Mouse (Mus musculus) intestine, embryonic 16.5 days (tissue): ENCODE measurements at regions not wholly inside any gene's neighbourhood (a gene's known extent, or its start where the extent isn't known, plus 50 kb on each side); places are given as distances from the start of the nearest gene placed in this dataset.
"Not testable (repeated sequence)": the region's sequence is repeated elsewhere in the genome, so short reads cannot be mapped to it uniquely, and the experiment has no call there.

Experiments
- ATAC-seq: fragments of 200-750 bp; cut with Nextera tagmentation; 2 replicates; pipeline ENCODE4 v1.8.0; 2017; ENCODE audit warnings: moderate TSS enrichment, moderate library complexity
- H3K27ac ChIP-seq: fragments of 300-500 bp; sonication (generic); 2 replicates; pipeline ENCODE4 v1.5.1; 2014; ENCODE audit warnings: mild to moderate bottlenecking, low read length
- H3K27me3 ChIP-seq: fragments of 300-500 bp; sonication (generic); replicated peaks from 2 replicates; pipeline ENCODE4 v1.6.1; 2014; ENCODE audit warnings: low read length, control low read depth, mixed read lengths; ENCODE audit not compliant: control insufficient read depth, insufficient read depth
- H3K36me3 ChIP-seq: fragments of 300-500 bp; sonication (generic); 2 replicates; pipeline ENCODE4 v1.6.1; 2014; ENCODE audit warnings: low read length, control low read depth; ENCODE audit not compliant: control insufficient read depth, insufficient read depth
- H3K4me1 ChIP-seq: fragments of 300-500 bp; sonication (generic); 2 replicates; pipeline ENCODE4 v1.6.1; 2014; ENCODE audit warnings: low read length, control low read depth, mixed read lengths; ENCODE audit not compliant: control insufficient read depth, insufficient read depth
- H3K4me2 ChIP-seq: fragments of 300-500 bp; sonication (generic); 2 replicates; pipeline ENCODE4 v1.6.1; 2014; ENCODE audit warnings: low read depth, low read length, control low read depth
- H3K4me3 ChIP-seq: fragments of 300-500 bp; sonication (generic); 2 replicates; pipeline ENCODE4 v1.5.1; 2014; ENCODE audit warnings: mild to moderate bottlenecking, low read length
- H3K9ac ChIP-seq: fragments of 300-500 bp; sonication (generic); 2 replicates; pipeline ENCODE4 v1.6.1; 2014; ENCODE audit warnings: low read depth, low read length
- H3K9me3 ChIP-seq: fragments of 300-500 bp; sonication (generic); 2 replicates; pipeline ENCODE4 v1.6.1; 2016; ENCODE audit warnings: low read length, control low read depth; ENCODE audit not compliant: control insufficient read depth
- WGBS: fragments of 180-500 bp; shearing (Covaris S2); extraction: QIAGEN DNeasy Blood & Tissue Kit; methylation state at CpG from one replicate; pipeline ENCODE4 v1.1.7; 2014; 5-methylcytosine and 5-hydroxymethylcytosine counted together

GRCm38 (mm10) chr5:4394353-4395052 is 202.3 kb downstream of the Mterf1b start:
- H3K27ac ChIP-seq, H3K4me2 ChIP-seq, H3K4me1 ChIP-seq, H3K36me3 ChIP-seq, H3K4me3 ChIP-seq, ATAC-seq, H3K27me3 ChIP-seq, H3K9ac ChIP-seq, H3K9me3 ChIP-seq: not testable (repeated sequence)
- 66% methylated on average over 6 of the region's 7 CpGs for WGBS

- no peak for ATAC-seq
- no peaks in the 10 kb centered on the region for H3K9me3 ChIP-seq
- no peak overlapping the region for H3K4me2 ChIP-seq
- H3K36me3 ChIP-seq = no peaks in the 10 kb centered on the region
- no peaks in the 10 kb centered on the region for H3K27me3 ChIP-seq
- H3K4me3 ChIP-seq = no peak overlapping the region
- no peak overlapping the region for H3K27ac ChIP-seq
- no peak overlapping the region for H3K9ac ChIP-seq
- no peaks in the 10 kb centered on the region for H3K4me1 ChIP-seq
Measured at GRCm38 (mm10) chr5:4398087-4398486, 205.9 kb downstream of the Mterf1b start.

GRCm38 (mm10) chr5:4417761-4418160 is 225.6 kb downstream of the Mterf1b start:
- Histone ChIP-seq H3K36me3 (no peaks in the 10 kb centered on the region), H3K27ac (no peak overlapping the region), H3K27me3 (no peaks in the 10 kb centered on the region), H3K4me2 (no peak overlapping the region), H3K9me3 (no peaks in the 10 kb centered on the region), H3K4me1 (no peaks in the 10 kb centered on the region), H3K9ac (no peak overlapping the region), H3K4me3 (no peak overlapping the region)
- WGBS = 62% methylated on average over 1 of the region's 1 CpGs
- ATAC-seq = no peak
